Mouse (Mus musculus) E14TG2a.4 (cell line): ENCODE measurements around the gene Ly75.

Source experiments
- CTCF ChIP-seq: conservative IDR thresholded peaks from 2 replicates; pipeline ENCODE4 v1.5.1; 2014; ENCODE audit warnings: low read length
- NANOG ChIP-seq: IDR thresholded peaks from 2 replicates; pipeline ENCODE4 v1.6.1; 2014; ENCODE audit warnings: borderline replicate concordance, low read length, mixed read lengths

- no peak for TF ChIP-seq CTCF
- no peak for TF ChIP-seq NANOG
Measured at GRCm38 (mm10) chr2:60367204-60367603, 15.9 kb downstream of the Ly75 start.
